Mouse (Mus musculus) lung, postnatal 10 days (tissue): Measurements from ENCODE around the gene Sirt2.
A peak's percentile ranks its signal among the peaks of the same experiment; 100 is the strongest.

ENCODE experiments used
- DNase-seq: peaks from one replicate; pipeline ENCODE4 v3.0.0; 2021

Sirt2 gene

DNA sequence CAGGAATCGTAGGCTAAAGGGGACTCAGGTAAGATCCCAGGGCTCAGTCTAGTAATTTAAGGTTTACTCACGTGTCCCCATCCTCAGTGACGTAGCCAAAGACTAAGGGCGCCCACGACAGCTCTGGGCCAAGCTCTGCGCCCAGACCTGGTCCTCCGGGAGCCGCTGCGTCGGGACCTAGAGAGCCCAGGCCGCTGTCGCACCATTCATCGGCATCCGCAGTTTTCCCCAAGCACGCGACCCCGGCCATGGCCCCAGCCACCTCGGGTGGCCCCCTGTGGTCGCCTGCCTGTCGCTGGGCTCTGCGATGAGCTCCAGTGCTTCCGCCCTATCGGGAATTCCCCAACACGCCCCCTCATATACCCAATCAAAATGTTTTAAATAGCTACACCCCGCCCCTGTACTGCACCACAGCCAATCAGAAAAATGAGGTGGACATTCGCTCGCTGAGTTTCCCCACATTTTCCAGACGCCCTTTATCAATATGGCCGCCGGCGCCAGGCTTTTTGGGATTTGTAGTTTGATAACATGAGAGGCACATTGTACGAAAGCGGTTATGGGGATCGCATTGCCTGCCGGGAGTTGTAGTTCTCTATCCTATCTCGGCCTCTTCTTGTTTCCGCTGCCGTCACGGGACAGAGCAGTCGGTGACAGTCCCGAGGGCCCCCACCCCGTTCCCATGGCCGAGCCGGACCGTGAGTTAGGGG, at the start of gene Sirt2:
Gene Sirt2 (plus strand): TSS at position 563 of the 707 bp plus-strand sequence.
- DNase-seq = peak; percentile 99

DNA sequence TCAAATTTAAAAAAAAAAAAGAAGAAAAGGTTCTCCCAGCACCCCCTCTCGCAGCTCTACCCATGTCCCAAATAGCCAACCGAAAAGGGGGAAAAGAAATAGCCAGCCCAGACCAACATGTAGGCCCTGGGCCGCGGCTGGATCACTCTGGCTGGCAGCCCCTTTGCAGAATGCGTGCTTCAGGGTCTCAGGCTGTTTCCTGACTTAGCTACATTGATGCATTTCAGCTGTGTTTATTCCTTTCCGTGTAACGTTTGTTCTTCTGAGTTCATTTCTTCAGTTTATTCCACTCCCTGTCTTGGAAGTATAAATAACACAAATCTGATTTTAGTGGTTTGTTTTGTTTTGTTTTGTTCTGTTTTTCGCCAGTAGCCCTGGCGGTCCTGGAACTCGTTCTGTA, 48.8 kb upstream of the Sirt2 start:
- DNase-seq = no peak

DNA sequence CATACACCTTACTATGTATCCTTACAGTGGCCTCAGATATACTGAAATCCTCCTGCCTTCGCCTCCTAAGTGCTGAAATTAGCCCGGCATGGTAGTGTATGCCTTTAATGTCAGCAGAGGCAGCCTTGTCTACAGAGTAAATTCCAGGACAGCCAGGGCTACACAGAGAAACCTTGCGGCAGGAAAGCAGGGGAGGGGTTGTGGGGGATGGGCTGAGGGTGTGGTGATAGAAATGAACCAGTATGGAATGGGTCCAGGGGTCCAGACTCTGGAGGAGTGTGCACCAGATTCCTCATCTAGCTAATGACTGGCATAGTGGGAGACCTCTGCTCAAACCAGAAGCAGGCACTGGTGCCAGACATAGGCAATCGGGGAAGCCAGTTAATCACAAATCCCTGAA, 47.4 kb upstream of the Sirt2 start:
- DNase-seq = no peak

DNA sequence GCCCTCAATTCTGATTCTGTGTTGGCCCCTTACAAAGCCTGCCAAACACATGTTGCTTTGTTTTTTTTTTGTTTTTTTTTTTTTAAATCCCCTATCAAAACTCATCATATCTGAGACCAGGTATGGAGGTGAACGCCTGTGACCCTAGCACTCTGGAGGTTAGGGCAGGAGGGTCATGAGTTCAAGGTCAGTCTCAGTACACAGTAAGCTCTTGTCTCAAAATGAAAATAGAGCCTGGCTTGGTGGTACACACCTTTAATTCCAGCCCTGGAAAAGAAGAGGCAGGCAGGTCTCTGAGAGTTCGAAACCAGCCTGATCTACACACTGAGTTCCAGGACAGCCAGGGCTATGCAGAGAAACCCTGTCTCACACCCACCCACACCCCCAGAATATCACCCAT, 46.9 kb upstream of the Sirt2 start:
- no peak for DNase-seq

DNA sequence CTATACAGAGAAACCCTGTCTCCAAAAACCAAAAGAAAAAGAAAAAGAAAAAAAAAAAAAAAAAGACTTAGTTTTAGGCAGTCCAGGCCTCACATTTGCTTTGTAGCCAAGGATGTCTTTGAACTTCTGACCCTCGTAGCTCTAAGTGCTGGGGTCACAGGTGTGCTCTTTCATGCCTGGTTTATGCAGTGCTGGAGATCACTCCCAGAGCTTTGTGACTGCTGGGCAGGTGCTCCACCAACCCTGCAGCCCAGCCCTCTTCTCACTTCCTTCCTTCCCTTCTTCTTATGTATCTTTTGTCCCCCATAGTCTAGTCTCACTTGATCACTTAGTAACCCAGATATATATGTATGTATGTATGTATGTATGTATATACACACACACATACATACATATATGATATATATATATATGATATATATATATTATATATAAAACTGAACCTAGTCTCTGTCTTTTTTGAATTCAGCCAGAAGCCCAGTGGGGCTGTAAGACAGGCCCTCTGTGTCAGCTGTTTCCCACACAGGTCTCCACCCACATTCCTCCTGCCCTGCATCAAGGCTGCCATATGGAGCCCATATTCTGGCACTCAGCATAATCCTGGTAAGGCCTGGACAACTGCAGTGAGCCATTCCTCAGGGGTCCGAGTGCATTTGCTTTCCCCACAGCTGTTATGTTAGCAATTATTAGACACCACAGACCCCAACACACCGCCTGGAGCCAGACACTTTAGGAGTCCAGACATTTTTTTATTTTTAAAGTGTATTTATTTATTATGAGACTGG, 45.6 kb upstream of the Sirt2 start:
- DNase-seq = peak; percentile 42

DNA sequence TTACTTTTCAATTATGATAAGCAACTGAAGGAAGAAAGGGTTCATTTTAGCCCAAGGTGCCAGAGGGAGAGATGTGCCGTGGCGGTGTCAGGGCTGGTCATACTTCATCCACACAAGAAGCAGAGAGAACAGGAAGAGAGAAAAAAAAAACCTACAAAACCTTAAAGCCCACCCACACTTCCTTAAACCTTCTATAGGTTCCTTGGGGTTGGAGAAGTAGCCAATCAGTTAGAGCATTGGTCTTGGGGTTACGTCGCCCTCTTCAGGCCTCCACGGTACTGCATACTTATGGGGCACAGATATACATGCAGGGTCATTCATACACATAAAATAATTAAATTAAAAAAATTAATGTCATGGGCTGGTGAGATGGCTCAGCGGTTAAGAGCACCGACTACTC, 44.5 kb upstream of the Sirt2 start:
- DNase-seq = no peak

DNA sequence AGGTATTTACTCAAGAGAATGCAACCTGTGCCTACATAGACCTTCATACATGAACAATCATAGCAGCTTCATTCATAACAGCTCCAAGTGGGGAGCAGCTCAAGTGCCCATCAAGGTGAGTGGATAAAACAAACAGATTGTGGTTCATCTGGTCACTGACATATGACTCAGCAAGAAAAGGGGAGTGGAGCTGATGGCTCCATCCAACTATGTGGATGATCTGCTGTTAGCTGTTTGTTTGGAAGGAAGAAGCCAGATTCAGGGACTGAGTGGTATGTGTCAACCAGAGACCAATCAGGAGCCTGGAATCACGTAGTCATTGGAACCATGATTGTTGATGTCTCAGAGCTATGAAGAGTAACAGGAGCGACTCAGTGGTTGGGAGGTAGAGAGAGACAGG, 41.9 kb upstream of the Sirt2 start:
- DNase-seq = no peak

DNA sequence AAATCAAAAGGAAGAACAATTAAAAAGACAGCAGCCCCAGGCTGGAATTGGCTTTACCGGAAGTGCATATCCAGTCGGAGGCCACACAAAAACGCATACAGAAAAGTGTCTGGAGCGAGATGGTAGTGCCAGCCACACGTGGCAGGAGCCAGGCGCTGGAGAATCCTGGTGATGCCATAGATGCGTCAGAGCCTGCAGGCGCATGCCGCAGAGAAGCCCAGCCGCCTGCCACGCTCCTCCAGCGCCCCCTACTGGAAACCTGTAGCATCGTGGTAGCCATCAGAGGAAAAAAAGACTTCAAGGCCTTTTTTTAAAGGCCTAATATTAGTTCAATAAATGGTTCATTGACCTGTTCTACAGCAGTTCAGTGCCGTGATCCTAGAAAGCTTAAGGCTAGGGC, 39.9 kb upstream of the Sirt2 start:
- peak; percentile 87 for DNase-seq

DNA sequence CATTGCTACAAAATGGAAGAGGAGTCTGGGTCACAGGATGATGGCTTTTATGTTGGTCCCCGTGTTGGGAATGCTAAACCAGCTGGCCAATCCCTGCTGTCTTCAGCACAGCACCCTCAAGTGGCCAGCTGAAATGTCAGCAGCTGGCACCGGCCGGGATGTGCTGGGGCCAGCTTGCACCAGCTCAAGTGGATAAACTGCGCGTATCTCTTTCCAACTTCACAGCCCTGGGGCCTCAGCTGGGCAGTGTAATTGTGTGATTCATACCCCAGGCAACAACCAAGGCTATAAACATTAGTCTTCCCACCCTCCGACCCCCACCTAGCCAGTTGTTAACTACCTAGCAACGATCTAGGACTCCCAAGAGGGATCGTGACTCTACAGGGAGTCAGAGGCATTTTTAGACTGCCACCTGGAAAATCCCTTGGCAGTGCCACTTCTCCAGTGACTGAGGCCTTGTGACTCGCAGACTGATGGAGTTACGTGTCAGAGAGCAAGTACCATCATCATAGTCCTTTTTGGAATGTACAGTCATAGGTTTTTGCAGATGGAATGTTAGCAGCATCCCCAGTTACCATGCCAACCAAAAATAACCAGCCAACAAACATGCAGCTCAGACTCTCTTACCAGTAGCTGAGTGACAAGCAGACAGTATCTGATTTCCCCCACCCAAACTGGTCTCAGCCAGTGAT, 38.7 kb upstream of the Sirt2 start:
- peak; percentile 34 for DNase-seq

DNA sequence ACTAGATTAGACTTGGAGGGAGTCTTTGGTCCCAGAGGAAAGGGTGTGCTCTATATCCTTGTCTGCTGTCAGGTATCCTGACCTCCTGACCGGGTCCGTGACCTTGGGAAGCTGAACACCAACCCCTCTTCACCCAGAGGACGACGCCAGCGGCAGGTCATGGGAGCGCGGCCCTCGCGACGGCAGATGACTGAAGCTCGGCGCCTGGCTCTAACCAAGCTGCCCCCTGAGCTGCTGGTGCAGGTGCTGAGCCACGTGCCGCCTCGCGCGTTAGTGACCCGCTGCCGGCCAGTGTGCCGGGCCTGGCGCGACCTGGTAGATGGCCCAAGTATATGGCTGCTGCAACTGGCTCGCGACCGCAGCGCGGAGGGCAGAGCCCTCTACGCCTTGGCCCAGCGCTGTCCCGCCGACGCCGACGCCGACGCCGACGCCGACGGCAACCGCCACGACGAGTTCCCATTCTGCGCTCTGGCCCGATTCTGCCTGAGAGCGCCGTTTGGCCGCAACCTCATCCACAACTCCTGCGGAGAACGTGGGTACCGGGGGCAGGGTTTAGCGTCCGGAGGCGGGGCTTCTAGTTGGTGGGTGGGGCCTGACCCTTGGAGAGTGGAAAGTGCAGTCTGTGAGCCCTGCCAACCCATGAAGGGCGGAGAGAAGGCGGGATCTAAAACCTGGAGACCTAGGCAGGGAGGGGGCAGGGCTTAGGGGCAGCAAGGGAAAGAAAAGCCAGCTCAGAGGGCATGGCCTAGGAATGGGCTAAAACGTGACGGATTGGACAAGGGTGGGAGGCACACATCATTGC, 34.0 kb upstream of the Sirt2 start:
- DNase-seq = peak; percentile 91

DNA sequence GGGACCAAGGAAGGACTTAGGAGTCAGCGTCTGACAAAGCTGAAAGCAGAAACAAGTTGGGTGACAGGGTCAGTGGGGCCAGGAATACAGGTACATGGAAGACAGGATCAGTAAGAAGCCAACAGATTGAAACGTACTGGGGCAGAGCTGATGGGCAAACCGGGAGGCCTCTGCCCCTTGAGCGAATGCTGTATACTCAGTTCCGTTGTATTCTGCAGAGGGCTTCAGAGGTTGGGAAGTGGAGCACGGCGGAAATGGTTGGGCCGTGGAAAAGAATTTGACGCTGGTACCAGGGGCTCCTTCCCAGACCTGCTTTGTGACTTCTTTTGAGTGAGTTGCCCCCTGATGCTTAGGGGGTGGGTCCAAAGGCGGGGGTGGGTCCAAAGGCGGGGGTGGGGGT, 33.3 kb upstream of the Sirt2 start:
- no peak for DNase-seq

DNA sequence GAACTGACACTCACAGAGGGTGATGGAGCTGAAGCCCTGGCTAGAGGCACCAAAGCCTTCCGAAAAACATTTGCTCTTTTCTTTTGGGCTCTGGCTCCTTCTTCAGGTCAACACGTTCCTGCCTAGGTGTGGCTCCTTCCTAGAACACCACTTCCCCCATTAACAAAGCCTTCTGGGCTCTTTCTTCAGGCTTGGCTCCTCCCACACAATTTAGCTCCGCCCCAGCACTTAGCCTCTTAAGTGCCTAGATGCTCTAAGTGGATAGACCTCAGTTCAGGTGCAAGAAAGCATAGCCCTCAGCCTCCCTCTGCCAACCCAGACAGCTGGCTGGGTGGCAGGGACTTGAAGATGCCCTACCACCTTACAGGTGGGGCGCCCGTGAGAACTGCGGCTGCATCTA, 30.8 kb upstream of the Sirt2 start:
- DNase-seq = peak; percentile 30

DNA sequence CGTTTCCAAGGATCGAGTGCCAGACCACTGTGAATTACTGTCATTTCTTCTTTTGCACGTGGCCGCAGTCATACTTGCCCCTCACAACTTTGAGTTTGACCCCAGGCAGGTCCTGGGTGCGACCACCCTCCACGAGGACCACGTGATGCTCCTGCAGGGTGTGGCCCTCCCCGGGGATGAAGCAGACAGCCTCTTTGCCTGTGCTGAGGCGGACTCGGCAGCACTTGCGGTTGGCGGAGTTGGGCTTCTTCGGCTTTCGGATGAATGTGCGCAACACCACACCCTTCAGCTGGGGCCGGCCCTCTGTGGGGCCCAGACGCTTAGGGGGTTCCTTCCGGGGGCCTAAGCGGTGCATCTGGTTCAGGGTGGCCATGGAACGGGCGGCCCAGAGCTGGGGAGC, 26.7 kb upstream of the Sirt2 start:
- DNase-seq = no peak

DNA sequence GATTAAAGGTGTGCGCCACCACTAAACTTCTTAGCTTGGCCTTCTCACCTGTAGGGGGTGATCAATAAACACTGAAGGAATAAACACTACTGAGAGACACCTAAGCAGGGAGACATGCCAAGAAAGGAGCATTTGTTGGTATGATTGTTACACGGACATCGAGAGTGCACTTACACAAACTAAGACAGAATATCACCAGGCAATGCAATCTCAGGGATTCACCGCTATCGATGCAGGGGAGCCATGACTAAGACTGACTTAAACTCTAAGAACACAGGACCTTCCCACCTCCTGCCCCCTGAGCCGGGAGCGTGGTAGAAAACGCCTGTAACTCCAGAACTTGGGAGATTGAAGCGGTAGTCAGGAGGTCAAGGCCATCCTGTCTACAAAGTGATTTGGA, 25.6 kb upstream of the Sirt2 start:
- DNase-seq = no peak

DNA sequence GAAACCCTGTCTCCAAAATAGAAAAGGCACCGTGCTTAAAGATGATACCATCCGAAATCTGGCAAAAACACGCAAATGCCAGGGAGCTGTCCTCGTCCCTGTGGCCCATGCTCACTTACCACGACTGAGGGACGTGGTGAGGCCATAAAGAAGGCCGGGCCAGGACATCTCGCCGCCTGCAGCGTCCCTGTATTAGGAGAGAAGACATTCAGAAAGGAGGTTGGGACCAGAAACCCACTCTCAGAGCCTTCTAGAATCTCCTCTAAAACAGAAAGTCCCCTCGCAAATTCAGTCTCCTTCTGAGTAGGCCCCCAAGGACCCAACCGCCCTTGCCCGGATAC, 25.2 kb upstream of the Sirt2 start:
- DNase-seq = no peak

DNA sequence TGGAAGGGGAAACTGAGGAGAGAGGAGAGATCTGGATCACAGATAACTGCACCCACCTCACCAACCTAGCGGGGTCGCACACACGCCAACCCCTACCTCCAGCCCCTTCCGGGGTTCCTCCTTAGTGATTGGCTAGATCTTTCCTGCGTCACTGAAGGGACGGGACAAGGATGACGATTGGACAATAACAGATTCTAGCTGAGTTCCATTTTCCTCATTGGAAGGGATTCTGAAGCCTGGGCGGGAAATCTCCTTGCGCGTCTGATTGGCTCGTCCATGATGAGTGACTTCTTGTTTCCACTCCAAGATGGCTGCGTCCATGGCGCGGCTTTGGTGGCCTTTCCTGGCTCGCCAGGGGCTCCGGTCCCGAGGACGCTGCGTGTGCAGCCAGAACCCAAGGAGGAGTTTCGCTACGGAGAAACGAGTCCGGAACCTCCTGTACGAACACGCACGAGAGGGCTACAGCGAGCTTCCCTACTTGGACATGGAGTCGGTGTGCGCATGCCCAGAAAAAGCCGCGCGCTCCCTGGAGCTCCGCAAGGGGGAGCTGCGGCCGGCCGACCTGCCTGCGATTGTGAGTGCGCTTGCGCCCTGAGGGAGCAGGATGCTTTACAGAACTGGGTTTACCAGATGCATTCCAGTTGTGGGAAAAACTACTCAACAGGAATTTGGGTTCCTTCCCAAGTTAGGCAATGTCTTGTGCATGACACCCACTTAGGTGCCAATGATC, 24.7 kb upstream of the Sirt2 start, which contains the start of the genes Mrps12 and Sars2:
Gene Mrps12 (minus strand): TSS at position 112 of the 730 bp plus-strand sequence.
Gene Sars2 (plus strand): TSS at position 284 of the 730 bp plus-strand sequence.
- peak; percentile 96 for DNase-seq

DNA sequence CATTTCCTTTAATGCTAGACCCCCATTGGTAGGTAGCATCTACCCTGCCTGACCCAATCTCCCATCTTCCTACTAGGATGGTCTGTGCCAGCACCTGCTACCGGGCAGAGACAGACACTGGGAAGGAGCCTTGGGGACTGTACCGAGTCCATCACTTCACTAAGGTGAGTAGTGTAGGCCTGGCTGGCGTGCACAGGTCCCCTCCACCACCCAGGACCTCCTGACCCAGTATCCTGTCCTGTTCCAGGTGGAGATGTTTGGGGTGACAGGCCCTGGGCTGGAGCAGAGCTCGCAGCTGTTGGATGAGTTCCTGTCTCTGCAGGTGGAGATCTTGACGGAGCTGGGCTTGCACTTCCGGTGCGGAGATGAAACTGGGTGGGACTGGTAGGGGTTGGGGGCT, 16.6 kb upstream of the Sirt2 start:
- DNase-seq = no peak

DNA sequence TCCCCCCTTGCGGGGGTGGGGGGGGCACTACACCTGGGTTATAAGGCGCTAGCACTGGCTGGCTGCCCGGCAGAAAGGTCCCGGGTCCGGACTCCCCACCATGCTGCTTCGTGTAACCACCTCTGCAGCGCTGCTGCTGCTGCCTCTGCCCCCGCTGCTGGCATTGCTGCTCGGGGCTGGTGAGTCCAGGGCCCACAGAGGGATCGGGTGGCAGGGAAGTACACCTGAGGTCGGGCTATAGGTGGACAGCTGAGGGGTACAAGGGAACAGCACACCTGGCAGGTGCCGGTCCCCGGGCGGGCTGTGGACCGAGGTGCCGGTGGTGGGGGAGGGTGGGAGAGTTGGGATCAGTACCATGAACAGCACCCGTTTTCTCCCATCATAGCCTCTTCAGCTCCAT, 10.5 kb upstream of the Sirt2 start, which contains the start of gene Ccer2:
Gene Ccer2 (plus strand): TSS at position 96 of the 400 bp plus-strand sequence.
- DNase-seq = no peak

DNA sequence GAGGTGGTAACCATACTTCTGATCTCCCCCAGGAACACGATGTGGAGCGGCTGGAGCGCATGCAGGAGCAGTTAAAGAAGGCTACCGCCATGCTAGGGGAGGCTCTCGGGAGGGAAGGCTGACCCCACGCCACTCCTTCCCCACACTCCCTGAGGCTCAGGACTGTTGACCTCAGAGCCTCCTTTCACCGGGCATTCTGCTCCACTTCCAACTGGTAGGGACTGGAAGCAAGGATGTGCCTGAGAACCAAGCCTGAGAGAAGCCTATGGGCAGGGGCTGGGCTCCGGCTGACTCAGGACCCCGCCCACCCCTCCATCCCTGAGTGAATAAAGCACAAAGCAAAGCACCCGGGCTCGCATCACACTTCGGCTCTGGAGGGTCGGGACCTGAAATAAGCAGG, 7.9 kb upstream of the Sirt2 start:
- no peak for DNase-seq

DNA sequence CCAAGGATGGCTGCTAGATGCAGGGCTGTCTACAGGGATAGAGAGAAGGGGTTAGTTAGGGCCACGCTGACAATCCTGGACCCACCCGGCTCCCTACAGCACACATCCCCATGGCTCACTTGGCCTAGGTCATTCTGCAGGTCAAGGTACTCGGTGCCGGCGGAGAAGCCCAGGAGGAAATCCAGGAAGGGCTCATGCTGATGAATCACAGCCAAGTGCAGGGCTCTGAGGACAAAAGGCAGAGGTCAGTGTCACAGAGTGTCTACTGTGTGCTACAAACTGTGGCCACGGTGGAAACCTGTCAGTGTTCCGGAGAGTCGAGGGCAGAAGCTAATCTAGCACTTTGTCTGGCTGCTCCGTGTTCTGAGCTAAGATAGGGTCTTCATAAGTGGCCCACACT, 4.6 kb upstream of the Sirt2 start:
- DNase-seq = no peak

DNA sequence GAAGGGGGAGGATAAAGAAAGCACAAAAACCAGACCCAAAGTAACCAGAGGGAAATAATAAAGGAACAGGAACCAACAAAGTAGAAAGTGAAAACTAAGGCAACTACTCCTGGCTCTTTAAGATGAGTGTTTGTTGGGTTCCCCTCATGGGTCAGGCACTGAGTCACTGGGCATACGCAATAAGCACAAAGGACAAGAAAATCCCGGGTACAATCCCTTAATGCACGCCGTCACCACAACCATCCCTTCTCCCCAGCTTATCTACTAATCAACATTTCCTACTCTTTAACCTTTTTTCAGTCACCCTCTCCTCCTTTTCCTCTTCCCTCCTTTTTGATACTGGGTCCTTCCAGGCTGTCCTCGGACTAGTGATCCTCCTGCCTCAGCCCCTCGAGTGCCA, 1.3 kb upstream of the Sirt2 start:
- no peak for DNase-seq

DNA sequence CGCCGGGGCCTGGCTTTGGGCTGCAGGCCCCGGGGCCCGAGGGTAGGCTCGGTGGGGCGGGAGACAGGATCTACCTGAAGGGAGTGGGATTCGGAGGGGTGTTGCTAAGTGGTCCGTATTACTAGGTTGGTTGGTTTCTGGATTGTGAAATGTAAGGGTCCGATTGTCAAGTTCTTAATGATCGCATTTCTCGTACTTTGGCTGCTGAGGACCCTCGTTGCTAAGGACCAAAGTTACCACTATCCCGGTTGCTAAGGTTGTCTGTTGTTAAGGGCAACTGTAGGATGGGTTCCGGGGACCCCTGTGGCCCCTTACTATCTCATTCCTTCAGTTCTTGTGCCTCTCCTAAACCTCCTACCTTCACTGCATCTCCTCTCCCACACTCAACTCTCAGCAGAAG, 375 bp downstream of the Sirt2 start:
- no peak for DNase-seq
